In the genomic region with DNA sequence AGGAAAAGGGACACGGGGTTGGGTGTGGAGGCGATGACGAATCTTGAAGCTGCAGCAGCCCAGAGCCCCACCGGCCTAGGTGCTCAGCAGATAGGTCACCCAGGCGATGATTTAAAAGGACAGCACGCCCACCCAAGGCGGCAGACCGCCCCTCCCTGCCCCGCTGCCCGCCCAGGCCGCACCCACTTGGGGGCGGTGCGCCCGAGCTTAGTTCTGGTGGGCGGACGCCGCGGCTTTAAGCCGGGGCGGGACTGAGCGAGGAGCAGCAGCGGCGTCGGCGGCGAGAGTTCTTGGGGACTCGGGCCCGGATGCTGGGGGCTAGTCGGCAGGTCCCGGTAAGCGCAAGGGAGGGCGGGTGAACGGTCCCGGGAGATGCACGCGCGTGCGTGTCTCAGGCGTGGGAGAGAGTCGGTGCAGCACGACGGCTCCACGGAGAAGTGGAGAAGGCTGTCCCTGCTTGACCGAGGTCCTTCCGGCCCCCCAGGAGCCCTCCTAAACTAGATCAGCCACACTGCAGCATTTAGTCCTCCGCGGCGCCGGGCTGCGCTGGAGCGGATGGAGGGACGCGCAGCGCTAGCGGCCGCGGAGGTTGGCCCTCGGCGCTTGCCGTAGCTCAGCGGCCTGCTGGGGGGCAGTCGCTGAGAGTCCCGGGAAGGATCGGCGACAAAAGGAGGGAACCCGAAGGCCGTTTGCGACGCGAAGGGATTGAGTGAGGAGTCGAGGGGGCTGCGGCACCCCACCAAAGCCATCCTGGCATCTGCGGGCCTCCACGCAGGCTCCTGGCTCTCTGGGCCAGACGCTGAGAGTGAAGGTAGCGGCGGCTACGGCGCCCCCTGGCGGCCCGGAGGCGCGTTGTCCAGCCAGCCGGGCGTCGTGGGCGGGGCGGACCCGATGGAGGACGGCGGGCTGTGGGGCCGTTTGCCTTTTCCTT, we compare ENCODE assay signal across 8 mouse cellular contexts. TPM values are rescaled to one million over a fixed set of nuclear protein-coding genes. Genes with fewer than 3 reads are reported as not detected.
DNase-seq lines count a peak whose midpoint lies in the region; ATAC-seq lines count a peak whose summit lies in the region.

No protein-coding gene starts in this region.

- peaks cover 10% of the 10 kb centered on the region for H3K4me1 ChIP-seq in intestine, embryonic 14.5 days (replicated peaks; ENCODE audit: control insufficient read depth, insufficient read depth, low read length)

- H3K9ac ChIP-seq in intestine, embryonic 14.5 days (ENCODE audit: low read length), result peak overlapping the region; percentile 76

- peak; percentile 82 for DNase-seq in adipocyte (ENCODE audit: low spot score)
- DNase-seq in embryo, embryonic 10 days (ENCODE audit: low spot score), result peak; percentile 92
- peak; percentile 91 for DNase-seq in gastrocnemius, postnatal 14 days
- DNase-seq in intestine, embryonic 14.5 days (ENCODE audit: low spot score), result peak; percentile 97
- DNase-seq in left cerebral cortex, postnatal 14 days (ENCODE audit: low spot score in 2 of 2), result peak; percentile 87 to 90
- DNase-seq in mesoderm, embryonic 11.5 days (ENCODE audit: low read depth, low spot score), result peak; percentile 92
- peak; percentile 79 to 86 for DNase-seq in right cerebral cortex, postnatal 36 days (ENCODE audit: low spot score in 2 of 2)
- DNase-seq in yolk sac, embryonic 10.5 days (ENCODE audit: low spot score), result peak; percentile 93

- H3K4me2 ChIP-seq in intestine, embryonic 14.5 days (ENCODE audit: low read length), result peak overlapping the region; percentile 85

- H3K27me3 ChIP-seq in intestine, embryonic 14.5 days (replicated peaks; ENCODE audit: control insufficient read depth, insufficient read depth, low read length), result no peaks in the 10 kb centered on the region

- under 1% methylated on average over 92 of the region's 92 CpGs for WGBS in intestine, embryonic 14.5 days

- H3K27ac ChIP-seq in intestine, embryonic 14.5 days (ENCODE audit: low read depth), result peak overlapping the region; percentile 85

- peaks cover 28% of the 10 kb centered on the region for H3K36me3 ChIP-seq in intestine, embryonic 14.5 days (ENCODE audit: control insufficient read depth, insufficient read depth, low read length)

- intact Hi-C loops in gastrocnemius, postnatal 14 days (cut with DNase I; ENCODE audit: low total_unique reads), result no loop called here
- intact Hi-C loops in left cerebral cortex, postnatal 14 days (cut with DNase I), result no loop called here

- no peaks in the 10 kb centered on the region for H3K9me3 ChIP-seq in intestine, embryonic 14.5 days (ENCODE audit: control insufficient read depth, low read length)

- peak; percentile 93 for ATAC-seq in intestine, embryonic 14.5 days (replicated peaks; ENCODE audit: low FRiP score, low TSS enrichment, low read depth)

- peak overlapping the region; percentile 81 for H3K4me3 ChIP-seq in intestine, embryonic 14.5 days (ENCODE audit: low read depth, low read length)

RNA-seq across cellular contexts. Expression of gene Trrap, which starts 0.6 kb away (rescaled TPM):
- total RNA-seq in gastrocnemius, postnatal 14 days (2021), result 10 to 100 TPM; 30.6 to 33.9 TPM
- 85.4 and 92.8 TPM in 2 replicates for polyA plus RNA-seq in intestine, embryonic 14.5 days (2014; fragmentation: Nextera tagmentation; extraction: Ambion mirVana)
- total RNA-seq in left cerebral cortex, postnatal 14 days (2021), result 100 to 1,000 TPM; 164 to 166 TPM

RNA-seq across cellular contexts. Expression of gene Tmem130, which starts 6.6 kb away (rescaled TPM):
- total RNA-seq in gastrocnemius, postnatal 14 days (2021), result not detected
- 2.9 and 3.3 TPM in 2 replicates for polyA plus RNA-seq in intestine, embryonic 14.5 days (2014; fragmentation: Nextera tagmentation; extraction: Ambion mirVana)
- total RNA-seq in left cerebral cortex, postnatal 14 days (2021), result 100 to 1,000 TPM; 155 to 183 TPM

Comparison
In these comparisons a context has a peak if more than half of its experiments do, and no peak if none do; other contexts are left out.
1. Peak in every context shown above with its lines: DNase-seq, ATAC-seq, H3K4me3 ChIP-seq and H3K27ac ChIP-seq.
2. RNA of gene Trrap, which starts 0.6 kb away (total RNA-seq): 164 to 166 TPM in left cerebral cortex, postnatal 14 days; 30.6 to 33.9 TPM in gastrocnemius, postnatal 14 days; every median in the first group is over 4 times any median in the second.
3. RNA of gene Tmem130, which starts 6.6 kb away (total RNA-seq): 155 to 183 TPM in left cerebral cortex, postnatal 14 days; not detected in gastrocnemius, postnatal 14 days; every median in the first group is over 100 times any median in the second.